Mouse (Mus musculus): ENCODE results near the gene Rnase1. TPM values are rescaled to one million over a fixed set of nuclear protein-coding genes. Genes with fewer than 3 reads are reported as not detected.

Rnase1 gene
- total and polyA plus RNA-seq, 3 experiments: 0.17 TPM; not detected in 2

DNA sequence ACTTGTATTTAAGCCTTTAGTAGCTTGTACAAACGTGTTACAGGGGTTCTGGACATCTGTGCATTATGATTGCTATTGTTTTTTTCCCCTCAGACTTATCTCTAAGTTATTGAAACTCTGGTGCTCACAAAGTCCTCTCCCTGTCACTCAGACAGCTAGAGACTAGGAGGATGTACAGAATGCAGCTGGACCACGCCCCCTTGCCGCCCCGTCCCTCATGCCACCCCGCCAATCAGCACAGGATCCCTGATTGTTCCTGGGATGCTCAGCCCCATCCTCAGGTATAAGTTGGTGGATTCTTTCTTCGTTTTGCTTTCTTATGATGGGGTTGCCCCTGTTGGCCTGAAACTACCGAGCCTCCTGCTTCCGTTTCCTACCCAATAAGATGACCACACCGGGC is 33.1 kb downstream of the Rnase1 start:
- no peaks in the 10 kb centered on the region for H3K36me3 ChIP-seq (replicated peaks in 1 of 2; ENCODE audit: control insufficient read depth in 1 of 2, insufficient read depth in 1 of 2, low read length in 1 of 2)
- H3K27me3 ChIP-seq (replicated peaks): no peaks in the 10 kb centered on the region
- dilution Hi-C loops (cut with MboI; ENCODE audit: extremely low pct_ligation_motif_present, extremely low pct_unique_long_range_greater_than_20kb, low sequenced_read_pairs) (no loop called here), in situ Hi-C loops (cut with MboI; ENCODE audit: low pct_ligation_motif_present, low pct_unique_long_range_greater_than_20kb, low sequenced_read_pairs) (loop anchor here (25.0 kb wide), 1 partner anchor 349 kb away; the partner anchor contains the start of gene Vmn2r89)
- peaks cover 4 to 9% of the 10 kb centered on the region in 2 experiments; a peak in 2 of 4 replicates for H3K4me1 ChIP-seq (ENCODE audit: control insufficient read depth in 1 of 2, insufficient read depth in 2 of 2)
- H3K79me2 ChIP-seq (replicated peaks; ENCODE audit: control insufficient read depth, extremely low read depth, insufficient read depth, poor library complexity, severe bottlenecking): no peaks in the 10 kb centered on the region
- H3K27ac ChIP-seq (ENCODE audit: insufficient read depth, low read depth): no peak overlapping the region
- DNase-seq (ENCODE audit: extremely low read depth): no peak
- 0 out of 2 replicates have a peak overlapping the region, but pooled peaks have one; percentile 35 for H3K4me2 ChIP-seq (ENCODE audit: insufficient read depth, low read depth, poor library complexity, severe bottlenecking)
- no peak overlapping the region for H3K9ac ChIP-seq (ENCODE audit: insufficient read depth, low read depth)
- TF ChIP-seq NRF1 (IDR thresholded peaks at IDR 0.05; ENCODE audit: low read depth, low read length) (no peak), CTCF (conservative IDR thresholded peaks at IDR 0.05 in 1 of 2, IDR thresholded peaks at IDR 0.05 in 1 of 2; ENCODE audit: low read depth in 2 of 2, low read length in 2 of 2) (no peak), JUND (conservative IDR thresholded peaks at IDR 0.05; ENCODE audit: low read depth, low read length) (no peak), UBTF (IDR thresholded peaks at IDR 0.05; ENCODE audit: low read depth, low read length) (no peak), SIN3A (IDR thresholded peaks at IDR 0.05; ENCODE audit: low read length) (no peak), POLR2AphosphoS2 (IDR thresholded peaks at IDR 0.05; ENCODE audit: low read depth, low read length) (no peak), POLR2A (IDR thresholded peaks at IDR 0.05; ENCODE audit: low read depth, low read length) (no peak)
- H3K4me3 ChIP-seq (replicated peaks in 1 of 3; ENCODE audit: low read depth in 2 of 3, low read length in 2 of 3, poor library complexity in 1 of 3): no peak overlapping the region
- no peaks in the 10 kb centered on the region for H3K9me3 ChIP-seq (replicated peaks; ENCODE audit: low read length)

DNA sequence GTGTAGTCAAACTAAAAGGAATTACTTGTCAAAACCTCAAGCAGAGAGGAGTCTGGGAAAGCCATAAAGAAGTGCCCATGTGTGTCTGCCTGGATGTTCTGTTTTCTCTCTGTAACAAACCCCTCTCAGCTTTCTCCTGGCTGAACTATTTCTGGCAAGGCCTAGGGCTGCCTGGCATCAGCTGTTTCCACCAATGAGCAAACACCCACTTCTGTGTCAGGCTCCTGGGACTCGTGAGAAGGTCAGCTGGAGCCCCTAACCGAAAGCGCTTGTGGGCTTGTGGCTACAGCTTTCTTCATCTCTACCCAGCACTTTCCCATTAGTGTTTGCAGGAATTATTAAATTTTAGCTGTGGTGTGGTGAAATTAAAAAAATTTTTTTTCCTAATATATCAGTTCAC is 34.6 kb downstream of the Rnase1 start:
- no peak for DNase-seq (ENCODE audit: extremely low read depth)

DNA sequence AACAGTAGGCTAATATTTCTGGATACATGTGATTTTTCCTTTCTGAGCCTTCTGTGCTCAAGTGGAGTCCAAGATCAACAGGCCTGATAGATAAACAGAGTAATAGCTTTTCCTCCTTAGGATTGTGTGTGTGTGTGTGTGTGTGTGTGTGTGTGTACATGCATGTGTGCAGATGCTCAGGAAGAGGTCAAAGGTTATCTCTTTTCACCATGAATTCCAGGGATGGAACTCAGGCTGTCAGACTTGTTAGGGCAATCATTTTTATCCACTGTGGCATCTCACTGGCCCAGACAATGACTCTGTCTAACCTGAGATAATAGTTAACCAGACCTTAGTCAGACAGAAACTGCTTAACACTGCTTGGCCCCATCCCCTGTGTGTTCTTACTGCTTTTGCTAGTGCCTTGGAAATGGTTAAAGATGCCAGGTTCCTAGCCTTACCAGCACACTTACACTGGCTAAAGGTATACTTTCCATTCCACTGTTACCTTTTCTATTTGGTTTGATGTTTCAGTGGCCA is 40.1 kb downstream of the Rnase1 start:
- no peaks in the 10 kb centered on the region for H3K79me2 ChIP-seq (replicated peaks; ENCODE audit: control insufficient read depth, extremely low read depth, insufficient read depth, poor library complexity, severe bottlenecking)
- peaks cover 16 to 36% of the 10 kb centered on the region in 2 experiments for H3K4me1 ChIP-seq (ENCODE audit: control insufficient read depth in 1 of 2, insufficient read depth in 2 of 2)
- no peak for DNase-seq (ENCODE audit: extremely low read depth)
- no peak overlapping the region for H3K9ac ChIP-seq (ENCODE audit: insufficient read depth, low read depth)
- no peaks in the 10 kb centered on the region for H3K36me3 ChIP-seq (replicated peaks in 1 of 2; ENCODE audit: control insufficient read depth in 1 of 2, insufficient read depth in 1 of 2, low read length in 1 of 2)
- H3K27me3 ChIP-seq (replicated peaks): no peaks in the 10 kb centered on the region
- H3K4me3 ChIP-seq (replicated peaks in 1 of 3; ENCODE audit: low read depth in 2 of 3, low read length in 2 of 3, poor library complexity in 1 of 3): no peak overlapping the region
- TF ChIP-seq BHLHE40 (IDR thresholded peaks at IDR 0.05; ENCODE audit: low read depth, low read length): no peak
- no peak for TF ChIP-seq TBP (conservative IDR thresholded peaks at IDR 0.05; ENCODE audit: low read depth, low read length)
- no peak for TF ChIP-seq NELFE (IDR thresholded peaks at IDR 0.05; ENCODE audit: low read depth, low read length)
- no peak for TF ChIP-seq CHD2 (IDR thresholded peaks at IDR 0.05; ENCODE audit: low read length)
- TF ChIP-seq ZKSCAN1 (IDR thresholded peaks at IDR 0.05; ENCODE audit: borderline replicate concordance, low read depth, low read length): no peak
- TF ChIP-seq E2F4 (IDR thresholded peaks at IDR 0.05; ENCODE audit: insufficient replicate concordance, low read depth, low read length): no peak
- no peak for TF ChIP-seq MEF2A (IDR thresholded peaks at IDR 0.05; ENCODE audit: borderline replicate concordance, low read depth, low read length)
- peak; percentile 66; the same call in 1 of the 2 replicates for TF ChIP-seq IRF4 (IDR thresholded peaks at IDR 0.05; ENCODE audit: low read depth, low read length)
- dilution Hi-C loops (cut with MboI; ENCODE audit: extremely low pct_ligation_motif_present, extremely low pct_unique_long_range_greater_than_20kb, low sequenced_read_pairs) (no loop called here), in situ Hi-C loops (cut with MboI; ENCODE audit: low pct_ligation_motif_present, low pct_unique_long_range_greater_than_20kb, low sequenced_read_pairs) (loop anchor here (5.0 to 25.0 kb wide), 2 partner anchors 51 to 356 kb away; partner anchors contain the start of gene Vmn2r89)
- H3K27ac ChIP-seq (ENCODE audit: insufficient read depth, low read depth): no peak overlapping the region
- H3K9me3 ChIP-seq (replicated peaks; ENCODE audit: low read length): no peaks in the 10 kb centered on the region
- no peak overlapping the region for H3K4me2 ChIP-seq (ENCODE audit: insufficient read depth, low read depth, poor library complexity, severe bottlenecking)

More for the DNA sequence above, 34.6 kb downstream of the Rnase1 start:
- Histone ChIP-seq H3K9me3 (replicated peaks; ENCODE audit: low read length) (no peaks in the 10 kb centered on the region), H3K4me2 (ENCODE audit: insufficient read depth, low read depth, poor library complexity, severe bottlenecking) (no peak overlapping the region), H3K79me2 (replicated peaks; ENCODE audit: control insufficient read depth, extremely low read depth, insufficient read depth, poor library complexity, severe bottlenecking) (no peaks in the 10 kb centered on the region), H3K27ac (ENCODE audit: insufficient read depth, low read depth) (no peak overlapping the region), H3K4me3 (replicated peaks in 1 of 3; ENCODE audit: low read depth in 2 of 3, low read length in 2 of 3, poor library complexity in 1 of 3) (no peak overlapping the region), H3K9ac (ENCODE audit: insufficient read depth, low read depth) (no peak overlapping the region), H3K36me3 (replicated peaks in 1 of 2; ENCODE audit: control insufficient read depth in 1 of 2, insufficient read depth in 1 of 2, low read length in 1 of 2) (no peaks in the 10 kb centered on the region), H3K4me1 (ENCODE audit: control insufficient read depth in 1 of 2, insufficient read depth in 2 of 2) (peaks cover 7 to 24% of the 10 kb centered on the region in 2 experiments; a peak in 3 of 4 replicates), H3K27me3 (replicated peaks) (no peaks in the 10 kb centered on the region)
- in situ Hi-C loops (cut with MboI; ENCODE audit: low pct_ligation_motif_present, low pct_unique_long_range_greater_than_20kb, low sequenced_read_pairs): loop anchor here (25.0 kb wide), 1 partner anchor 350 kb away; the partner anchor contains the start of gene Vmn2r89
- dilution Hi-C loops (cut with MboI; ENCODE audit: extremely low pct_ligation_motif_present, extremely low pct_unique_long_range_greater_than_20kb, low sequenced_read_pairs): no loop called here
- TF ChIP-seq BHLHE40 (IDR thresholded peaks at IDR 0.05; ENCODE audit: low read depth, low read length) (peak; percentile 51), USF1 (IDR thresholded peaks at IDR 0.05; ENCODE audit: low read depth, low read length) (no peak), ETS1 (conservative IDR thresholded peaks at IDR 0.05; ENCODE audit: low read depth, low read length) (peak; percentile 24; the same call in 1 of the 2 replicates), ZMIZ1 (IDR thresholded peaks at IDR 0.05; ENCODE audit: low read depth, low read length) (no peak)

Measured in CH12.LX (cell line).